Mouse (Mus musculus): ENCODE results near the gene Adipor2. TPM values are rescaled to one million over a fixed set of nuclear protein-coding genes. Genes with fewer than 3 reads are reported as not detected.

Gene Adipor2
- polyA plus RNA-seq (2014; fragmentation: Illumina TruSeq; extraction: RNeasy Lipid Tissue Mini Kit (QIAGEN cat#74804); ENCODE audit: low read depth, low replicate concordance): 120 TPM

DNA sequence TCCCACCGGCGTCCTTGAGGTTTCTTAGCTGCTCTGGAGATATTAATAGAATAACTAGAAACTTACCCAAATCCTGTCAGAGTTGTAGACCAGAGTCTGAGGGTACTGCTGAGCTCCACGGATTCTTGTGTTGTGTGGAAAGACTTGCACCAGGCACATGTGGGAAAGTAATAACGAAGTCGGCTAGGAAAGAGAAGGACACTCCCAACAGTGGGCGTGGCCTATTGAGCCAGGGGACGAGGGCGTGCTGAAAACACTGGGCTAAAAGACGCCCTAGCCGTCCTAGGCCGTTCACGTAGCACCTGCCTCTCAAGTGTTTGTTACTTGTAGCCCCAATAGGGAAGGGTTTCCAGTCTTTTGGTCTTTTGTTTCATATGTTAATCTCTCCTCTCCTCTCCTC lies at the start of gene Adipor2:
Gene Adipor2, minus strand, starts transcription at position 351 of the 400 bp plus-strand sequence.

DNA sequence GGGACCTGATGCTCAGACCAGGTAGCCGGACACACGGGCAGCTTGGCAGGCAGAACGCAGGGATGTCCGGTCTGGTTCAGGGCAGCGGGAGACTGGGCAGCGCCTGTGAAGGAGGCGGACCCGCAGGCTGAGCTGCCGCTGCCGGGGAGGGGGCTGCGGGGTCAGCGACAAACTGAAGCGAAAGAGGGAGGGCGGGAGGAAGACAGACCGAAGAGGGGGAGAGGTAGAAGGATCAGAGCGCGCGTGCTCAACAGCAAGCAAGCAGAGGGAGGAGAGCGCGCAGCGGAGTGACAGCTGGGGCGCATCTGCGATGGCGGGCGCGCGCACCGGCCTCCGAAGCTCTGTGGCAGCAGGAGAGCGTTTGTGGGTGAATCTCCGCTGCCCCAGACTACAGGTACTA lies 87.0 kb downstream of the Adipor2 start, which contains the start of gene Lrtm2:
Gene Lrtm2, minus strand, starts transcription at position 261 of the 400 bp plus-strand sequence.

Other genes with a start within 250 kb of the Adipor2 start
- gene Dcp1b, start 242.5 kb downstream of the Adipor2 start, polyA plus RNA-seq (2014; fragmentation: Illumina TruSeq; extraction: RNeasy Lipid Tissue Mini Kit (QIAGEN cat#74804); ENCODE audit: low read depth, low replicate concordance): 5.0 TPM
- 27.5 TPM for gene Cacna1c, start 221.3 kb downstream of the Adipor2 start, polyA plus RNA-seq (2014; fragmentation: Illumina TruSeq; extraction: RNeasy Lipid Tissue Mini Kit (QIAGEN cat#74804); ENCODE audit: low read depth, low replicate concordance)
- gene Cacna2d4, start 181.2 kb downstream of the Adipor2 start, polyA plus RNA-seq (2014; fragmentation: Illumina TruSeq; extraction: RNeasy Lipid Tissue Mini Kit (QIAGEN cat#74804); ENCODE audit: low read depth, low replicate concordance): not detected
- not detected for gene Lrtm2, start 86.9 kb downstream of the Adipor2 start, polyA plus RNA-seq (2014; fragmentation: Illumina TruSeq; extraction: RNeasy Lipid Tissue Mini Kit (QIAGEN cat#74804); ENCODE audit: low read depth, low replicate concordance)
- 32.5 TPM for gene Fbxl14, start 62.0 kb upstream of the Adipor2 start, polyA plus RNA-seq (2014; fragmentation: Illumina TruSeq; extraction: RNeasy Lipid Tissue Mini Kit (QIAGEN cat#74804); ENCODE audit: low read depth, low replicate concordance)
- 0.35 TPM for gene Wnt5b, start 126.6 kb upstream of the Adipor2 start, polyA plus RNA-seq (2014; fragmentation: Illumina TruSeq; extraction: RNeasy Lipid Tissue Mini Kit (QIAGEN cat#74804); ENCODE audit: low read depth, low replicate concordance)

Data from adrenal gland, adult 10 weeks (tissue).